In genomic region chr16:4558980-4559631, GRCm38 (mm10) we compare ENCODE assay signal across 8 mouse cellular contexts. TPM values are rescaled to one million over a fixed set of nuclear protein-coding genes. Genes with fewer than 3 reads are reported as not detected.
DNase-seq lines count a peak whose midpoint lies in the region; ATAC-seq and TF ChIP-seq lines count a peak whose summit lies in the region.

No protein-coding gene starts in this region.

- H3K79me2 ChIP-seq in heart, adult 2 months (replicated peaks; ENCODE audit: control insufficient read depth, insufficient read depth, low read length): no peaks in the 10 kb centered on the region; the same call in 1 of the 2 replicates

- intact Hi-C loops in heart, adult 2 months (cut with DNase I): loop anchor here (2.0 to 10.0 kb wide), 2 partner anchors 36 to 226 kb away; partner anchors contain the start of gene Glis2

- H3K36me3 ChIP-seq in embryonic facial prominence, embryonic 11.5 days (replicated peaks; ENCODE audit: control insufficient read depth, insufficient read depth, low read depth, low read length): no peaks in the 10 kb centered on the region
- no peaks in the 10 kb centered on the region for H3K36me3 ChIP-seq in heart, adult 2 months (ENCODE audit: control insufficient read depth, insufficient read depth, low read length)
- peaks cover 4% of the 10 kb centered on the region; the same call in 1 of the 2 replicates for H3K36me3 ChIP-seq in kidney, embryonic 15.5 days
- no peaks in the 10 kb centered on the region; the same call in 1 of the 2 replicates for H3K36me3 ChIP-seq in liver, embryonic 11.5 days (ENCODE audit: control insufficient read depth, insufficient read depth, low read length)
- no peaks in the 10 kb centered on the region for H3K36me3 ChIP-seq in stomach, embryonic 15.5 days

- no peaks in the 10 kb centered on the region for H3K9me3 ChIP-seq in embryonic facial prominence, embryonic 11.5 days (replicated peaks; ENCODE audit: control insufficient read depth, low read length)
- H3K9me3 ChIP-seq in kidney, embryonic 15.5 days (replicated peaks): no peaks in the 10 kb centered on the region
- no peaks in the 10 kb centered on the region for H3K9me3 ChIP-seq in liver, embryonic 11.5 days (ENCODE audit: control insufficient read depth, low read length)
- no peaks in the 10 kb centered on the region for H3K9me3 ChIP-seq in stomach, embryonic 15.5 days

- peak overlapping the region; percentile 82 for H3K4me3 ChIP-seq in embryonic facial prominence, embryonic 11.5 days (ENCODE audit: low read depth, low read length)
- peak overlapping the region; percentile 70 for H3K4me3 ChIP-seq in heart, adult 2 months
- H3K4me3 ChIP-seq in kidney, embryonic 15.5 days (replicated peaks): peak overlapping the region; percentile 75
- H3K4me3 ChIP-seq in liver, embryonic 11.5 days (ENCODE audit: low read depth, low read length): peak overlapping the region; percentile 87
- peak overlapping the region; percentile 88 for H3K4me3 ChIP-seq in stomach, embryonic 15.5 days (replicated peaks)

- no peak for TF ChIP-seq EP300 in heart, adult 2 months (IDR thresholded peaks at IDR 0.05; ENCODE audit: insufficient read depth, low read depth, low read length)

- peaks cover 4% of the 10 kb centered on the region; the same call in 1 of the 2 replicates for H3K4me1 ChIP-seq in embryonic facial prominence, embryonic 11.5 days (ENCODE audit: control insufficient read depth, insufficient read depth, low read length)
- H3K4me1 ChIP-seq in heart, adult 2 months (ENCODE audit: control insufficient read depth, insufficient read depth, low read length): peaks cover 1% of the 10 kb centered on the region; the same call in 1 of the 2 replicates
- H3K4me1 ChIP-seq in kidney, embryonic 15.5 days: peaks cover 33% of the 10 kb centered on the region
- H3K4me1 ChIP-seq in liver, embryonic 11.5 days (replicated peaks; ENCODE audit: control insufficient read depth, insufficient read depth, low read length): peaks cover 40% of the 10 kb centered on the region
- H3K4me1 ChIP-seq in stomach, embryonic 15.5 days: peaks cover 36% of the 10 kb centered on the region

- H3K4me2 ChIP-seq in embryonic facial prominence, embryonic 11.5 days (ENCODE audit: low read depth, low read length): peak overlapping the region; percentile 85
- H3K4me2 ChIP-seq in kidney, embryonic 15.5 days: peak overlapping the region; percentile 95
- peak overlapping the region; percentile 98 for H3K4me2 ChIP-seq in liver, embryonic 11.5 days
- H3K4me2 ChIP-seq in stomach, embryonic 15.5 days: peak overlapping the region; percentile 93

- TF ChIP-seq CTCF in heart, adult 2 months (IDR thresholded peaks at IDR 0.05): no peak

- no peak for TF ChIP-seq POLR2A in heart, adult 2 months (IDR thresholded peaks at IDR 0.05; ENCODE audit: insufficient read depth, low read depth, low read length)

- H3K9ac ChIP-seq in embryonic facial prominence, embryonic 11.5 days (replicated peaks; ENCODE audit: low read length): peak overlapping the region; percentile 88
- H3K9ac ChIP-seq in heart, adult 2 months (ENCODE audit: low read depth, low read length): peak overlapping the region; percentile 89
- H3K9ac ChIP-seq in kidney, embryonic 15.5 days: peak overlapping the region; percentile 71
- H3K9ac ChIP-seq in liver, embryonic 11.5 days (ENCODE audit: low read depth, low read length): peak overlapping the region; percentile 94
- H3K9ac ChIP-seq in stomach, embryonic 15.5 days: peak overlapping the region; percentile 60

- DNase-seq in 3134 (ENCODE audit: extremely low read depth, insufficient read length, low spot score): peak; percentile 83
- DNase-seq in adrenal gland, postnatal 10 days: peak; percentile 74
- DNase-seq in embryonic facial prominence, embryonic 11.5 days (ENCODE audit: low spot score): peak; percentile 69
- DNase-seq in heart, adult 2 months: peak in 1 of 2 experiments; percentile 83
- no peak for DNase-seq in liver, embryonic 11.5 days (ENCODE audit: low spot score)
- peak; percentile 71 for DNase-seq in naive thymus-derived CD4-positive, alpha-beta T cell, adult 2 months (ENCODE audit: low read depth)

- 0% methylated on average over 43 of the region's 43 CpGs for WGBS in embryonic facial prominence, embryonic 11.5 days
- under 1% methylated on average over 43 of the region's 43 CpGs for WGBS in heart, adult 2 months
- WGBS in kidney, embryonic 15.5 days: under 1% methylated on average over 43 of the region's 43 CpGs
- under 1% methylated on average over 43 of the region's 43 CpGs for WGBS in liver, embryonic 11.5 days
- WGBS in stomach, embryonic 15.5 days: under 1% methylated on average over 41 of the region's 43 CpGs

- peak; percentile 9 for ATAC-seq in embryonic facial prominence, embryonic 11.5 days (replicated peaks; ENCODE audit: insufficient number of reproducible peaks, low FRiP score, low TSS enrichment, low read depth)
- ATAC-seq in kidney, embryonic 15.5 days (replicated peaks; ENCODE audit: low FRiP score): peak; percentile 34
- peak; percentile 19 for ATAC-seq in liver, embryonic 11.5 days (replicated peaks; ENCODE audit: low FRiP score)
- ATAC-seq in stomach, embryonic 15.5 days (ENCODE audit: insufficient read depth, low FRiP score, low read depth): peak; percentile 9; the same call in 1 of the 2 replicates

- H3K27me3 ChIP-seq in embryonic facial prominence, embryonic 11.5 days (ENCODE audit: control insufficient read depth, insufficient read depth, low read length): no peaks in the 10 kb centered on the region
- no peaks in the 10 kb centered on the region for H3K27me3 ChIP-seq in heart, adult 2 months (ENCODE audit: control insufficient read depth, insufficient read depth, low read length)
- H3K27me3 ChIP-seq in kidney, embryonic 15.5 days: no peaks in the 10 kb centered on the region
- H3K27me3 ChIP-seq in liver, embryonic 11.5 days (replicated peaks; ENCODE audit: control insufficient read depth, insufficient read depth, low read length): no peaks in the 10 kb centered on the region
- no peaks in the 10 kb centered on the region for H3K27me3 ChIP-seq in stomach, embryonic 15.5 days (replicated peaks)

- peak overlapping the region; percentile 92 for H3K27ac ChIP-seq in embryonic facial prominence, embryonic 11.5 days (replicated peaks; ENCODE audit: low read depth, low read length)
- peak overlapping the region; percentile 97 for H3K27ac ChIP-seq in heart, adult 2 months
- H3K27ac ChIP-seq in kidney, embryonic 15.5 days: peak overlapping the region; percentile 95
- peak overlapping the region; percentile 96 for H3K27ac ChIP-seq in liver, embryonic 11.5 days (ENCODE audit: low read depth, low read length)
- peak overlapping the region; percentile 96 for H3K27ac ChIP-seq in stomach, embryonic 15.5 days

RNA-seq across cellular contexts. Expression of gene Tfap4, which starts 0.5 kb away (rescaled TPM):
- 10 to 100 TPM in 1 of 2 experiments, 1 to 10 TPM in 1; 6.5 to 12.3 TPM for total RNA-seq in adrenal gland, postnatal 10 days (2021)
- polyA plus RNA-seq in embryonic facial prominence, embryonic 11.5 days (2014; fragmentation: Nextera tagmentation; extraction: Ambion mirVana): 27.2 and 28.6 TPM in 2 replicates
- total RNA-seq in heart, adult 2 months (2021): 1 to 10 TPM; 3.2 to 3.4 TPM
- polyA plus RNA-seq in heart, adult 2 months (2012; rRNA removed): 2.4 and 2.9 TPM in 2 replicates
- 24.6 and 25.7 TPM in 2 replicates for polyA plus RNA-seq in kidney, embryonic 15.5 days (2015; fragmentation: Nextera tagmentation; extraction: Ambion mirVana)
- polyA plus RNA-seq in liver, embryonic 11.5 days (2014; fragmentation: Nextera tagmentation; extraction: Ambion mirVana): 23.3 and 25.1 TPM in 2 replicates
- 20.3 and 22.4 TPM in 2 replicates for polyA plus RNA-seq in stomach, embryonic 15.5 days (2015; fragmentation: Nextera tagmentation; extraction: Ambion mirVana)

RNA-seq across cellular contexts. Expression of gene Srl, which starts 17.5 kb away (rescaled TPM):
- total RNA-seq in adrenal gland, postnatal 10 days (2021): 100 to 1,000 TPM in 1 of 2 experiments, 10 to 100 TPM in 1; 35.9 to 108 TPM
- 26.6 and 32.7 TPM in 2 replicates for polyA plus RNA-seq in embryonic facial prominence, embryonic 11.5 days (2014; fragmentation: Nextera tagmentation; extraction: Ambion mirVana)
- total RNA-seq in heart, adult 2 months (2021): 100 to 1,000 TPM; 771 to 870 TPM
- 276 and 575 TPM in 2 replicates for polyA plus RNA-seq in heart, adult 2 months (2012; rRNA removed)
- polyA plus RNA-seq in kidney, embryonic 15.5 days (2015; fragmentation: Nextera tagmentation; extraction: Ambion mirVana): 19.2 and 23.8 TPM in 2 replicates
- 8.7 and 8.8 TPM in 2 replicates for polyA plus RNA-seq in liver, embryonic 11.5 days (2014; fragmentation: Nextera tagmentation; extraction: Ambion mirVana)
- 9.3 and 13.7 TPM in 2 replicates for polyA plus RNA-seq in stomach, embryonic 15.5 days (2015; fragmentation: Nextera tagmentation; extraction: Ambion mirVana)

RNA-seq across cellular contexts. Expression of gene Glis2, which starts 35.4 kb away (rescaled TPM):
- total RNA-seq in adrenal gland, postnatal 10 days (2021): 10 to 100 TPM; 22.9 to 34.3 TPM
- polyA plus RNA-seq in embryonic facial prominence, embryonic 11.5 days (2014; fragmentation: Nextera tagmentation; extraction: Ambion mirVana): 19.9 and 21.2 TPM in 2 replicates
- total RNA-seq in heart, adult 2 months (2021): 10 to 100 TPM; 10.0 to 11.1 TPM
- 17.3 and 23.8 TPM in 2 replicates for polyA plus RNA-seq in heart, adult 2 months (2012; rRNA removed)
- 41.2 and 43.8 TPM in 2 replicates for polyA plus RNA-seq in kidney, embryonic 15.5 days (2015; fragmentation: Nextera tagmentation; extraction: Ambion mirVana)
- 10.8 and 11.7 TPM in 2 replicates for polyA plus RNA-seq in liver, embryonic 11.5 days (2014; fragmentation: Nextera tagmentation; extraction: Ambion mirVana)
- polyA plus RNA-seq in stomach, embryonic 15.5 days (2015; fragmentation: Nextera tagmentation; extraction: Ambion mirVana): 27.9 and 30.6 TPM in 2 replicates
